In genomic region chr17:8389790-8390095, GRCm38 (mm10) we compare ENCODE assay signal across 12 mouse cellular contexts. TPM values are rescaled to one million over a fixed set of nuclear protein-coding genes. Genes with fewer than 3 reads are reported as not detected.
DNase-seq lines count a peak whose midpoint lies in the region; ATAC-seq and TF ChIP-seq lines count a peak whose summit lies in the region.
"Had no signal": no experiment of that assay in that cellular context is flagged by ENCODE, and none has a peak within 500 bp of the region (broad histone marks: within the 10 kb centered on the region; RNA-seq: fewer than 3 reads in every experiment).

No protein-coding gene starts in this region.

- in situ Hi-C loops in CH12.LX (cut with MboI; ENCODE audit: low pct_ligation_motif_present, low pct_unique_long_range_greater_than_20kb, low sequenced_read_pairs): loop anchor here (10.0 kb wide), 1 partner anchor 75 kb away; no protein-coding TSS in a partner anchor

- dilution Hi-C loops in CH12.LX (cut with MboI; ENCODE audit: extremely low pct_ligation_motif_present, extremely low pct_unique_long_range_greater_than_20kb, low sequenced_read_pairs): no loop called here

- H3K36me3 ChIP-seq in hindbrain, embryonic 13.5 days: no peaks in the 10 kb centered on the region
- no peaks in the 10 kb centered on the region for H3K36me3 ChIP-seq in hindbrain, embryonic 11.5 days (ENCODE audit: control insufficient read depth, insufficient read depth, low read length)
- no peaks in the 10 kb centered on the region for H3K36me3 ChIP-seq in CH12.LX (replicated peaks in 1 of 2; ENCODE audit: control insufficient read depth in 1 of 2, insufficient read depth in 1 of 2, low read length in 1 of 2)
- H3K36me3 ChIP-seq in embryonic facial prominence, embryonic 12.5 days: no peaks in the 10 kb centered on the region
- H3K36me3 ChIP-seq in limb, embryonic 10.5 days: no peaks in the 10 kb centered on the region

- 6% methylated on average over 10 of the region's 10 CpGs for WGBS in hindbrain, embryonic 13.5 days
- WGBS in hindbrain, embryonic 11.5 days: 6% methylated on average over 10 of the region's 10 CpGs
- WGBS in embryonic facial prominence, embryonic 12.5 days: 9% methylated on average over 10 of the region's 10 CpGs
- WGBS in limb, embryonic 10.5 days: 4% methylated on average over 10 of the region's 10 CpGs

- peaks cover 56% of the 10 kb centered on the region for H3K27me3 ChIP-seq in hindbrain, embryonic 13.5 days
- H3K27me3 ChIP-seq in hindbrain, embryonic 11.5 days (ENCODE audit: control insufficient read depth, insufficient read depth, low read length): peaks cover 33% of the 10 kb centered on the region
- no peaks in the 10 kb centered on the region for H3K27me3 ChIP-seq in CH12.LX (replicated peaks)
- H3K27me3 ChIP-seq in embryonic facial prominence, embryonic 12.5 days: peaks cover 41% of the 10 kb centered on the region
- H3K27me3 ChIP-seq in limb, embryonic 10.5 days (ENCODE audit: low read depth, poor library complexity, severe bottlenecking): peaks cover 60% of the 10 kb centered on the region

- H3K27ac ChIP-seq in hindbrain, embryonic 13.5 days: no peak overlapping the region
- no peak overlapping the region for H3K27ac ChIP-seq in hindbrain, embryonic 11.5 days (ENCODE audit: low read depth, low read length)
- H3K27ac ChIP-seq in CH12.LX (ENCODE audit: insufficient read depth, low read depth): no peak overlapping the region
- H3K27ac ChIP-seq in embryonic facial prominence, embryonic 12.5 days: no peak overlapping the region
- H3K27ac ChIP-seq in limb, embryonic 10.5 days: peak overlapping the region; percentile 83

- H3K9ac ChIP-seq in hindbrain, embryonic 13.5 days: peak overlapping the region; percentile 61
- H3K9ac ChIP-seq in hindbrain, embryonic 11.5 days (ENCODE audit: low read depth, low read length): no peak overlapping the region
- H3K9ac ChIP-seq in CH12.LX (ENCODE audit: insufficient read depth, low read depth): no peak overlapping the region
- H3K9ac ChIP-seq in embryonic facial prominence, embryonic 12.5 days: no peak overlapping the region

- peak overlapping the region; percentile 58; the same call in 1 of the 2 replicates for H3K4me2 ChIP-seq in hindbrain, embryonic 13.5 days
- no peak overlapping the region for H3K4me2 ChIP-seq in hindbrain, embryonic 11.5 days (replicated peaks; ENCODE audit: low read depth, low read length)
- peak overlapping the region; percentile 46 for H3K4me2 ChIP-seq in CH12.LX (ENCODE audit: insufficient read depth, low read depth, poor library complexity, severe bottlenecking)
- H3K4me2 ChIP-seq in embryonic facial prominence, embryonic 12.5 days (replicated peaks): 0 out of 2 replicates have a peak overlapping the region, but pooled peaks have one; percentile 42

- TF ChIP-seq EP300 in CH12.LX (IDR thresholded peaks at IDR 0.05; ENCODE audit: low read length): no peak

- ATAC-seq in hindbrain, embryonic 13.5 days (ENCODE audit: low FRiP score): no peak
- ATAC-seq in hindbrain, embryonic 11.5 days (ENCODE audit: low FRiP score): no peak
- ATAC-seq in embryonic facial prominence, embryonic 12.5 days (ENCODE audit: insufficient number of reproducible peaks, insufficient read depth, low FRiP score, low TSS enrichment): no peak
- ATAC-seq in monocyte, adult 5-6 weeks (replicated peaks; ENCODE audit: insufficient number of reproducible peaks, low FRiP score, low TSS enrichment, poor library complexity, severe bottlenecking): no peak

- no peaks in the 10 kb centered on the region for H3K9me3 ChIP-seq in hindbrain, embryonic 13.5 days
- H3K9me3 ChIP-seq in hindbrain, embryonic 11.5 days (ENCODE audit: control insufficient read depth, low read length): no peaks in the 10 kb centered on the region
- no peaks in the 10 kb centered on the region for H3K9me3 ChIP-seq in CH12.LX (replicated peaks; ENCODE audit: low read length)
- no peaks in the 10 kb centered on the region for H3K9me3 ChIP-seq in embryonic facial prominence, embryonic 12.5 days
- no peaks in the 10 kb centered on the region for H3K9me3 ChIP-seq in limb, embryonic 10.5 days (replicated peaks)

- no peak for TF ChIP-seq POLR2A in CH12.LX (IDR thresholded peaks at IDR 0.05; ENCODE audit: low read depth, low read length)

- DNase-seq in hindbrain, embryonic 11.5 days (ENCODE audit: low spot score): no peak
- no peak for DNase-seq in CH12.LX (ENCODE audit: extremely low read depth)
- DNase-seq in limb, embryonic 10.5 days (ENCODE audit: low spot score): no peak
- DNase-seq in frontal cortex, postnatal 10 days (ENCODE audit: low spot score in 2 of 2): no peak
- no peak for DNase-seq in cerebellum, postnatal 4 days (ENCODE audit: low spot score in 2 of 2)
- DNase-seq: cerebellum, adult 11 months; layer of hippocampus, postnatal 36 days; lung, postnatal 10 days had no signal

- H3K4me3 ChIP-seq in hindbrain, embryonic 13.5 days: peak overlapping the region; percentile 37
- H3K4me3 ChIP-seq in hindbrain, embryonic 11.5 days (ENCODE audit: low read depth, low read length): no peak overlapping the region
- H3K4me3 ChIP-seq in CH12.LX (replicated peaks in 1 of 3; ENCODE audit: low read depth in 2 of 3, low read length in 2 of 3, poor library complexity in 1 of 3): no peak overlapping the region
- no peak overlapping the region for H3K4me3 ChIP-seq in embryonic facial prominence, embryonic 12.5 days
- H3K4me3 ChIP-seq in limb, embryonic 10.5 days: peak overlapping the region; percentile 48

- peak in 1 of 2 experiments; percentile 0; a peak in 2 of 4 replicates for TF ChIP-seq CTCF in CH12.LX (conservative IDR thresholded peaks at IDR 0.05 in 1 of 2, IDR thresholded peaks at IDR 0.05 in 1 of 2; ENCODE audit: low read depth in 2 of 2, low read length in 2 of 2)

- TF ChIP-seq RAD21 in CH12.LX (IDR thresholded peaks at IDR 0.05; ENCODE audit: low read depth, low read length): no peak; the same call in 1 of the 2 replicates

- no peaks in the 10 kb centered on the region for H3K79me2 ChIP-seq in CH12.LX (replicated peaks; ENCODE audit: control insufficient read depth, extremely low read depth, insufficient read depth, poor library complexity, severe bottlenecking)

- peaks cover 11% of the 10 kb centered on the region for H3K4me1 ChIP-seq in hindbrain, embryonic 13.5 days (replicated peaks)
- no peaks in the 10 kb centered on the region; the same call in 1 of the 2 replicates for H3K4me1 ChIP-seq in hindbrain, embryonic 11.5 days (replicated peaks; ENCODE audit: control insufficient read depth, insufficient read depth, low read length)
- H3K4me1 ChIP-seq in CH12.LX (ENCODE audit: control insufficient read depth in 1 of 2, insufficient read depth in 2 of 2): peaks cover 0 to 11% of the 10 kb centered on the region in 2 experiments; a peak in 2 of 4 replicates
- H3K4me1 ChIP-seq in embryonic facial prominence, embryonic 12.5 days: peaks cover 11% of the 10 kb centered on the region; the same call in 1 of the 2 replicates
- peaks cover 48% of the 10 kb centered on the region for H3K4me1 ChIP-seq in limb, embryonic 10.5 days

TF ChIP-seq in CH12.LX, 34 proteins besides CTCF, POLR2A, EP300 and RAD21 (continues in another document):
- TF ChIP-seq HCFC1 (IDR thresholded peaks at IDR 0.05; ENCODE audit: low read depth, low read length): no peak
- TF ChIP-seq ZC3H11A (IDR thresholded peaks at IDR 0.05; ENCODE audit: low read depth, low read length): no peak
- TF ChIP-seq POLR2AphosphoS2 (IDR thresholded peaks at IDR 0.05; ENCODE audit: low read depth, low read length): no peak
- TF ChIP-seq E2F4 (IDR thresholded peaks at IDR 0.05; ENCODE audit: insufficient replicate concordance, low read depth, low read length): no peak
- no peak for TF ChIP-seq GABPA (IDR thresholded peaks at IDR 0.05; ENCODE audit: insufficient replicate concordance, low read depth, low read length)
- TF ChIP-seq NRF1 (IDR thresholded peaks at IDR 0.05; ENCODE audit: low read depth, low read length): no peak
- TF ChIP-seq USF2 (conservative IDR thresholded peaks at IDR 0.05; ENCODE audit: low read depth, low read length): no peak
- TF ChIP-seq USF1 (IDR thresholded peaks at IDR 0.05; ENCODE audit: low read depth, low read length): no peak
- no peak for TF ChIP-seq JUN (IDR thresholded peaks at IDR 0.05; ENCODE audit: insufficient read depth, low read depth, low read length)
- no peak for TF ChIP-seq MXI1 (IDR thresholded peaks at IDR 0.05; ENCODE audit: low read depth, low read length)

RNA-seq across cellular contexts. Expression of gene T2, which starts 34.0 kb away (rescaled TPM):
- polyA plus RNA-seq in hindbrain, embryonic 13.5 days (2015; fragmentation: Nextera tagmentation; extraction: Ambion mirVana): 0.38 and 0.62 TPM in 2 replicates
- 0.53 and 0.59 TPM in 2 replicates for polyA plus RNA-seq in hindbrain, embryonic 11.5 days (2014; fragmentation: Nextera tagmentation; extraction: Ambion mirVana)
- total RNA-seq in CH12.LX (2012; rRNA removed) (not detected in 2 replicates), CH12.LX (2014; rRNA removed) (not detected in 2 replicates)
- polyA plus RNA-seq in CH12.LX (2012; ENCODE audit: insufficient read length, low read depth): not detected in 2 replicates
- 0.93 and 1.2 TPM in 2 replicates for polyA plus RNA-seq in embryonic facial prominence, embryonic 12.5 days (2016; fragmentation: Nextera tagmentation; extraction: Ambion mirVana)
- polyA plus RNA-seq in limb, embryonic 10.5 days (2016; fragmentation: Nextera tagmentation; extraction: Ambion mirVana): 0.75 and 1.1 TPM in 2 replicates
- total RNA-seq in monocyte, adult 5-6 weeks (2017): 0.39 TPM in 1 of 3 replicates, not detected in the others
- total RNA-seq: hematopoietic stem cell, adult 5-6 weeks had no signal

RNA-seq across cellular contexts. Expression of gene T, which starts 44.5 kb away (rescaled TPM):
- 0.44 and 0.52 TPM in 2 replicates for polyA plus RNA-seq in hindbrain, embryonic 13.5 days (2015; fragmentation: Nextera tagmentation; extraction: Ambion mirVana)
- 0.22 and 0.85 TPM in 2 replicates for polyA plus RNA-seq in hindbrain, embryonic 11.5 days (2014; fragmentation: Nextera tagmentation; extraction: Ambion mirVana)
- total RNA-seq in CH12.LX (2012; rRNA removed): 0.17 TPM in 1 of 2 replicates, not detected in the other
- not detected in 2 replicates for total RNA-seq in CH12.LX (2014; rRNA removed)
- not detected in 2 replicates for polyA plus RNA-seq in CH12.LX (2012; ENCODE audit: insufficient read length, low read depth)
- 0.88 and 0.95 TPM in 2 replicates for polyA plus RNA-seq in embryonic facial prominence, embryonic 12.5 days (2016; fragmentation: Nextera tagmentation; extraction: Ambion mirVana)
- 0.93 and 1.2 TPM in 2 replicates for polyA plus RNA-seq in limb, embryonic 10.5 days (2016; fragmentation: Nextera tagmentation; extraction: Ambion mirVana)
- total RNA-seq in monocyte, adult 5-6 weeks (2017): not detected in 3 replicates
- total RNA-seq: hematopoietic stem cell, adult 5-6 weeks; layer of hippocampus, postnatal 36 days had no signal

RNA-seq across cellular contexts. Expression of gene Prr18, which starts 52.5 kb away (rescaled TPM):
- 9.6 TPM in 2 replicates for polyA plus RNA-seq in hindbrain, embryonic 13.5 days (2015; fragmentation: Nextera tagmentation; extraction: Ambion mirVana)
- polyA plus RNA-seq in hindbrain, embryonic 11.5 days (2014; fragmentation: Nextera tagmentation; extraction: Ambion mirVana): 1.5 TPM in 2 replicates
- total RNA-seq in CH12.LX (2012; rRNA removed): 0.08 TPM in 1 of 2 replicates, not detected in the other
- total RNA-seq in CH12.LX (2014; rRNA removed): 0.07 and 0.12 TPM in 2 replicates
- 0.07 TPM in 1 of 2 replicates, not detected in the other for polyA plus RNA-seq in CH12.LX (2012; ENCODE audit: insufficient read length, low read depth)
- 0.58 and 1.1 TPM in 2 replicates for polyA plus RNA-seq in embryonic facial prominence, embryonic 12.5 days (2016; fragmentation: Nextera tagmentation; extraction: Ambion mirVana)
- polyA plus RNA-seq in limb, embryonic 10.5 days (2016; fragmentation: Nextera tagmentation; extraction: Ambion mirVana): 0.29 and 0.31 TPM in 2 replicates
- 0.10 TPM in 1 of 3 replicates, not detected in the others for total RNA-seq in monocyte, adult 5-6 weeks (2017)
- total RNA-seq: hematopoietic stem cell, adult 5-6 weeks had no signal

Comparison
In these comparisons a context has a peak if more than half of its experiments do, and no peak if none do; other contexts are left out.
1. H3K4me3 ChIP-seq: peak in hindbrain, embryonic 13.5 days (single experiment) and limb, embryonic 10.5 days (single experiment); none in hindbrain, embryonic 11.5 days (single experiment), CH12.LX (0 of 3) and embryonic facial prominence, embryonic 12.5 days (single experiment).